Mouse (Mus musculus) frontal cortex, postnatal 36 days (tissue): Measurements from ENCODE around the gene Arhgap45.
A peak's percentile ranks its signal among the peaks of the same experiment; 100 is the strongest.

Experiments
- DNase-seq, 2 experiments: peaks; one replicate each; pipeline ENCODE4 v3.0.0; 2022; ENCODE audit warnings: low spot score in 2 of 2

Arhgap45 gene

GRCm38 (mm10) chr10:80016511-80016910 lies at the start of gene Arhgap45:
Arhgap45 (plus strand) TSS chr10:80016653.
- no peak for DNase-seq

- DNase-seq: no peak
Measured at GRCm38 (mm10) chr10:79966886-79967400, 49.5 kb upstream of the Arhgap45 start.

GRCm38 (mm10) chr10:79968181-79968580 lies 48.3 kb upstream of the Arhgap45 start:
- no peak for DNase-seq

- DNase-seq: no peak
Measured at GRCm38 (mm10) chr10:79969124-79969568, 47.3 kb upstream of the Arhgap45 start.

- DNase-seq: no peak
Measured at GRCm38 (mm10) chr10:79970415-79971182, 45.9 kb upstream of the Arhgap45 start, which contains the start of gene Grin3b. Grin3b (plus strand) TSS chr10:79970715.

GRCm38 (mm10) chr10:79971183-79971497 lies 45.3 kb upstream of the Arhgap45 start:
- DNase-seq: no peak

- no peak for DNase-seq
Measured at GRCm38 (mm10) chr10:79972831-79973230, 43.6 kb upstream of the Arhgap45 start.

- no peak for DNase-seq
Measured at GRCm38 (mm10) chr10:79974087-79974486, 42.4 kb upstream of the Arhgap45 start.

- DNase-seq: no peak
Measured at GRCm38 (mm10) chr10:79974668-79975067, 41.8 kb upstream of the Arhgap45 start.

GRCm38 (mm10) chr10:79976071-79976721 lies 40.3 kb upstream of the Arhgap45 start:
- DNase-seq: no peak

- no peak for DNase-seq
Measured at GRCm38 (mm10) chr10:79976722-79977107, 39.7 kb upstream of the Arhgap45 start.

GRCm38 (mm10) chr10:79977324-79977723 lies 39.1 kb upstream of the Arhgap45 start:
- DNase-seq: no peak

GRCm38 (mm10) chr10:79978061-79978460 lies 38.4 kb upstream of the Arhgap45 start:
- DNase-seq: no peak

- DNase-seq: no peak
Measured at GRCm38 (mm10) chr10:79979401-79980155, 36.9 kb upstream of the Arhgap45 start.

- DNase-seq: no peak
Measured at GRCm38 (mm10) chr10:79983205-79983604, 33.2 kb upstream of the Arhgap45 start.

- DNase-seq: peak; percentile 49 to 55
Measured at GRCm38 (mm10) chr10:79983670-79984069, 32.8 kb upstream of the Arhgap45 start.

GRCm38 (mm10) chr10:79984195-79984816 lies 32.1 kb upstream of the Arhgap45 start, which contains the start of gene Tmem259:
Tmem259 (minus strand) TSS chr10:79984330.
- DNase-seq: peak; percentile 86 to 88

GRCm38 (mm10) chr10:79984871-79985270 lies 31.6 kb upstream of the Arhgap45 start:
- DNase-seq: peak; percentile 95 to 98

GRCm38 (mm10) chr10:79985334-79986231 lies 30.9 kb upstream of the Arhgap45 start:
- peak; percentile 72 to 78 for DNase-seq

GRCm38 (mm10) chr10:79986232-79986878 lies 30.1 kb upstream of the Arhgap45 start:
- no peak for DNase-seq
